ENCODE assay signal across 10 mouse cellular contexts in genomic region chr7:35172519-35172918, GRCm38 (mm10). TPM values are rescaled to one million over a fixed set of nuclear protein-coding genes. Genes with fewer than 3 reads are reported as not detected.
DNase-seq lines count a peak whose midpoint lies in the region; ATAC-seq and TF ChIP-seq lines count a peak whose summit lies in the region.
"Had no signal": no experiment of that assay in that cellular context is flagged by ENCODE, and none has a peak within 500 bp of the region (broad histone marks: within the 10 kb centered on the region; RNA-seq: fewer than 3 reads in every experiment).

No protein-coding gene starts in this region.

- no peak overlapping the region for H3K9ac ChIP-seq in midbrain, embryonic 13.5 days (replicated peaks)
- no peak overlapping the region for H3K9ac ChIP-seq in midbrain, embryonic 15.5 days
- 0 out of 2 replicates have a peak overlapping the region, but pooled peaks have one; percentile 14 for H3K9ac ChIP-seq in limb, embryonic 13.5 days
- H3K9ac ChIP-seq: liver, embryonic 14.5 days had no signal

- no peak for TF ChIP-seq CTCF in gastrocnemius, adult 2 months (IDR thresholded peaks at IDR 0.05)

- no peaks in the 10 kb centered on the region for H3K36me3 ChIP-seq in midbrain, embryonic 13.5 days
- H3K36me3 ChIP-seq in midbrain, embryonic 15.5 days (replicated peaks) = no peaks in the 10 kb centered on the region
- no peaks in the 10 kb centered on the region for H3K36me3 ChIP-seq in limb, embryonic 13.5 days
- H3K36me3 ChIP-seq: hindbrain, embryonic 10.5 days had no signal

- H3K27ac ChIP-seq in gastrocnemius, adult 2 months = no peak overlapping the region
- H3K27ac ChIP-seq in midbrain, embryonic 13.5 days = no peak overlapping the region
- no peak overlapping the region for H3K27ac ChIP-seq in midbrain, embryonic 15.5 days
- H3K27ac ChIP-seq in limb, embryonic 13.5 days = no peak overlapping the region
- H3K27ac ChIP-seq: liver, embryonic 14.5 days had no signal

- no peak overlapping the region for H3K4me3 ChIP-seq in gastrocnemius, adult 2 months
- H3K4me3 ChIP-seq in midbrain, embryonic 13.5 days (replicated peaks) = no peak overlapping the region
- H3K4me3 ChIP-seq in midbrain, embryonic 15.5 days = no peak overlapping the region
- no peak overlapping the region for H3K4me3 ChIP-seq in limb, embryonic 13.5 days

- peaks cover 30% of the 10 kb centered on the region for H3K27me3 ChIP-seq in midbrain, embryonic 13.5 days
- peaks cover 9% of the 10 kb centered on the region for H3K27me3 ChIP-seq in midbrain, embryonic 15.5 days (replicated peaks)
- H3K27me3 ChIP-seq in limb, embryonic 13.5 days = peaks cover 43% of the 10 kb centered on the region

- DNase-seq in gastrocnemius, adult 2 months = peak; percentile 35
- no peak for DNase-seq in gastrocnemius, postnatal 14 days
- DNase-seq in adipocyte (ENCODE audit: low spot score) = peak; percentile 96
- DNase-seq in yolk sac, embryonic 10.5 days (ENCODE audit: low spot score) = no peak

- H3K4me2 ChIP-seq in midbrain, embryonic 13.5 days (replicated peaks) = peak overlapping the region; percentile 33; the same call in 1 of the 2 replicates
- H3K4me2 ChIP-seq in midbrain, embryonic 15.5 days = no peak overlapping the region
- H3K4me2 ChIP-seq in limb, embryonic 13.5 days (replicated peaks) = peak overlapping the region; percentile 52; the same call in 1 of the 2 replicates

- 80% methylated on average over 4 of the region's 4 CpGs for WGBS in midbrain, embryonic 13.5 days
- 81% methylated on average over 4 of the region's 4 CpGs for WGBS in midbrain, embryonic 15.5 days
- WGBS in limb, embryonic 13.5 days = 69% methylated on average over 4 of the region's 4 CpGs

- peaks cover 6% of the 10 kb centered on the region for H3K4me1 ChIP-seq in midbrain, embryonic 13.5 days (replicated peaks)
- H3K4me1 ChIP-seq in midbrain, embryonic 15.5 days = peaks cover 6% of the 10 kb centered on the region; the same call in 1 of the 2 replicates
- H3K4me1 ChIP-seq in limb, embryonic 13.5 days = 0 out of 2 replicates have a peak, but pooled peaks cover 2% of the 10 kb centered on the region

- H3K9me3 ChIP-seq in midbrain, embryonic 13.5 days = no peaks in the 10 kb centered on the region
- H3K9me3 ChIP-seq in midbrain, embryonic 15.5 days = no peaks in the 10 kb centered on the region
- H3K9me3 ChIP-seq in limb, embryonic 13.5 days = no peaks in the 10 kb centered on the region
- H3K9me3 ChIP-seq: hindbrain, embryonic 10.5 days; megakaryocyte, embryonic 14.5 days had no signal

- no peak for ATAC-seq in midbrain, embryonic 13.5 days
- no peak for ATAC-seq in midbrain, embryonic 15.5 days (replicated peaks)
- no peak for ATAC-seq in limb, embryonic 13.5 days (ENCODE audit: low FRiP score, low read depth)

- intact Hi-C loops in gastrocnemius, adult 2 months (cut with DNase I) = loop anchor here (1.0 to 10.0 kb wide), 5 partner anchors 53 to 495 kb away; partner anchors contain the start of gene Cebpa
- intact Hi-C loops in gastrocnemius, postnatal 14 days (cut with DNase I; ENCODE audit: low total_unique reads) = loop anchor here (5.0 to 10.0 kb wide), 3 partner anchors 50 to 495 kb away; partner anchors contain the start of gene Chst8

RNA-seq across cellular contexts. Expression of gene Slc7a10, which starts 13.7 kb away (rescaled TPM):
- under 1 TPM; 0.31 to 0.47 TPM for total RNA-seq in gastrocnemius, adult 2 months (2021)
- 1 to 10 TPM in 1 of 2 experiments, under 1 TPM in 1; 0.84 to 1.3 TPM for total RNA-seq in gastrocnemius, postnatal 14 days (2021)
- polyA plus RNA-seq in midbrain, embryonic 13.5 days (2015; fragmentation: Nextera tagmentation; extraction: Ambion mirVana) = 3.4 and 3.6 TPM in 2 replicates
- polyA plus RNA-seq in midbrain, embryonic 15.5 days (2015; fragmentation: Nextera tagmentation; extraction: Ambion mirVana) = 9.7 and 12.2 TPM in 2 replicates
- polyA plus RNA-seq in limb, embryonic 13.5 days (2015; fragmentation: Nextera tagmentation; extraction: Ambion mirVana) = 1.4 and 2.0 TPM in 2 replicates

RNA-seq across cellular contexts. Expression of gene Lrp3, which starts 42.8 kb away (rescaled TPM):
- total RNA-seq in gastrocnemius, adult 2 months (2021) = 1 to 10 TPM; 7.5 to 8.6 TPM
- 1 to 10 TPM; 9.1 to 9.8 TPM for total RNA-seq in gastrocnemius, postnatal 14 days (2021)
- polyA plus RNA-seq in midbrain, embryonic 13.5 days (2015; fragmentation: Nextera tagmentation; extraction: Ambion mirVana) = 25.9 and 31.1 TPM in 2 replicates
- 31.6 and 32.2 TPM in 2 replicates for polyA plus RNA-seq in midbrain, embryonic 15.5 days (2015; fragmentation: Nextera tagmentation; extraction: Ambion mirVana)
- polyA plus RNA-seq in limb, embryonic 13.5 days (2015; fragmentation: Nextera tagmentation; extraction: Ambion mirVana) = 8.9 and 9.6 TPM in 2 replicates

RNA-seq across cellular contexts. Expression of gene Cebpa, which starts 53.4 kb away (rescaled TPM):
- 1 to 10 TPM; 3.0 to 4.2 TPM for total RNA-seq in gastrocnemius, adult 2 months (2021)
- total RNA-seq in gastrocnemius, postnatal 14 days (2021) = 1 to 10 TPM; 3.9 to 4.1 TPM
- 0.41 and 0.47 TPM in 2 replicates for polyA plus RNA-seq in midbrain, embryonic 13.5 days (2015; fragmentation: Nextera tagmentation; extraction: Ambion mirVana)
- 0.59 and 0.80 TPM in 2 replicates for polyA plus RNA-seq in midbrain, embryonic 15.5 days (2015; fragmentation: Nextera tagmentation; extraction: Ambion mirVana)
- polyA plus RNA-seq in limb, embryonic 13.5 days (2015; fragmentation: Nextera tagmentation; extraction: Ambion mirVana) = 2.0 and 2.2 TPM in 2 replicates

Comparison
In these comparisons a context has a peak if more than half of its experiments do, and no peak if none do; other contexts are left out.
1. DNase-seq: peak in gastrocnemius, adult 2 months (single experiment) and adipocyte (single experiment); none in gastrocnemius, postnatal 14 days (single experiment) and yolk sac, embryonic 10.5 days (single experiment).